Mouse (Mus musculus): ENCODE data around the gene Pcnx. TPM values are rescaled to one million over a fixed set of nuclear protein-coding genes. Genes with fewer than 3 reads are reported as not detected.

The Pcnx gene
- polyA plus RNA-seq, 1 experiment from 2014 or later = 10.3 TPM

DNA sequence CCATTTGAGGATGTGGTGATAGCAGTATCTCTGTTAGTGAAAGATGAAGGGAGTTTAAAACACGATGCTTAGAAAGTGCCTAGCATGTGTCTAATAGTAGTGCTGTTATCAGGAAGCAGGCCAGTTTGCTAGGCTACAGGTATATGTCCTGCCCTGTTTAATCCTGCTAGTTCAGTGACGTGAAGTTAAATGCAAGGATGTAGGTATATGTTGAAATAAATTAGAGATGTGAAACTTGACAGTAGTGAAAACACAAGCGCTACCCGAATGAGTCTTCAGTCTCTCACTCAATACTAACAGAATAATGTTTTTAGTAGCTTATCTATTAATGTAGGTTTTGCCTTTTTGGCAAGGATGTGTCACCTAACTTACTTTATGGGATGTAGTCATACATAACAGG lies 62.0 kb downstream of the Pcnx start:
- Histone ChIP-seq H3K9ac (ENCODE audit: low read length) (no peak overlapping the region), H3K27me3 (ENCODE audit: control insufficient read depth, insufficient read depth, low read length) (no peaks in the 10 kb centered on the region), H3K4me2 (ENCODE audit: low read depth) (no peak overlapping the region), H3K36me3 (ENCODE audit: control insufficient read depth, insufficient read depth, low read length) (0 out of 2 replicates have a peak, but pooled peaks cover 2% of the 10 kb centered on the region), H3K4me3 (ENCODE audit: low read depth, low read length) (no peak overlapping the region), H3K9me3 (ENCODE audit: control insufficient read depth, low read length) (no peaks in the 10 kb centered on the region), H3K27ac (ENCODE audit: low read depth, low read length) (no peak overlapping the region), H3K4me1 (ENCODE audit: control insufficient read depth, insufficient read depth, low read length) (no peaks in the 10 kb centered on the region)
- WGBS = 95% methylated on average over 4 of the region's 4 CpGs
- DNase-seq (ENCODE audit: low spot score) (no peak), ATAC-seq (ENCODE audit: insufficient read depth, low FRiP score, low TSS enrichment) (no peak)

DNA sequence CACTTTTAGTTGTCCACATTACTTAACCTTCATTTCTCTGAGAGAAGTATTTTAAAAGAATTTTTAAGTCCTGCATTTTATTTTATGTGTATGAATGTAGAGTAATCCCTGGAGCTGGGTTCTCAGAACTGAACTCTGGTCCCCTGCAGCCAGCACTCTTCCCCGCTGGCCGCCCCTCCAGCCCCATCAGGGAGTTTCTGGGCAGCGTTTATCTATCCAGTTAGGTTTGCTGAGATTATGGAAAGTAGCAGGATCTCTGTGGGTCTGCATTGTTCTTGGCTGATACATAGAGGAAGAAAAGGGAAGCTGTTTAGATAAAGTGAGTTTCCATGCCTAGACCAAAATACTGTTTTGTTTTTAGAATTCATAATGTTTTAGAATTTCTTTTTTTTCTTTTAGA lies 63.0 kb downstream of the Pcnx start:
- Histone ChIP-seq H3K4me1 (ENCODE audit: control insufficient read depth, insufficient read depth, low read length) (no peaks in the 10 kb centered on the region), H3K4me3 (ENCODE audit: low read depth, low read length) (no peak overlapping the region), H3K36me3 (ENCODE audit: control insufficient read depth, insufficient read depth, low read length) (0 out of 2 replicates have a peak, but pooled peaks cover 2% of the 10 kb centered on the region), H3K27me3 (ENCODE audit: control insufficient read depth, insufficient read depth, low read length) (no peaks in the 10 kb centered on the region), H3K4me2 (ENCODE audit: low read depth) (no peak overlapping the region), H3K9ac (ENCODE audit: low read length) (no peak overlapping the region), H3K27ac (ENCODE audit: low read depth, low read length) (no peak overlapping the region), H3K9me3 (ENCODE audit: control insufficient read depth, low read length) (no peaks in the 10 kb centered on the region)
- no peak for ATAC-seq (ENCODE audit: insufficient read depth, low FRiP score, low TSS enrichment)
- DNase-seq (ENCODE audit: low spot score) = no peak
- 89% methylated on average over 3 of the region's 3 CpGs for WGBS

DNA sequence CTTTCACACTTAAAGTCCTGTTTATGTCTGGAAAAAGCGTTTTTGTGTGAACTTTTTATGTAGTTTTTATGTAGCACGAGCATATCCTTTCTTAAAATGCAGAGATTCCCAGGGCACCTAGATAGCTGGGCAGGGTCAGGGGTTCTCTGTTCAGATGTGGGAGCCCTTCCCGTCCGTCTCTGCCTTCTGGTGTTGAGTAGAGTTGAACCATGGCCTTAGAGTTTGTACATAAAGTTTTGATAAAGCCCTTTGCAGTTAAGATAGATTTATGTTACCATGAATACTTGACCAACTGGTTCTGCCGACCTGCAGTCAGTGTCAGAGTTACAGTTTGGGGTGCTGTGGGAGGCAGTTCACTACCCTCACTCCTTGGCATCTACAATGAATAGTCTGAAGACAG lies 67.3 kb downstream of the Pcnx start:
- ATAC-seq (ENCODE audit: insufficient read depth, low FRiP score, low TSS enrichment) = no peak
- H3K27ac ChIP-seq (ENCODE audit: low read depth, low read length) = no peak overlapping the region
- H3K4me2 ChIP-seq (ENCODE audit: low read depth) = no peak overlapping the region
- H3K4me3 ChIP-seq (ENCODE audit: low read depth, low read length) = no peak overlapping the region
- no peaks in the 10 kb centered on the region for H3K4me1 ChIP-seq (ENCODE audit: control insufficient read depth, insufficient read depth, low read length)
- 88% methylated on average over 5 of the region's 5 CpGs for WGBS
- no peaks in the 10 kb centered on the region for H3K36me3 ChIP-seq (ENCODE audit: control insufficient read depth, insufficient read depth, low read length)
- H3K27me3 ChIP-seq (ENCODE audit: control insufficient read depth, insufficient read depth, low read length) = no peaks in the 10 kb centered on the region
- H3K9ac ChIP-seq (ENCODE audit: low read length) = no peak overlapping the region
- no peaks in the 10 kb centered on the region for H3K9me3 ChIP-seq (ENCODE audit: control insufficient read depth, low read length)
- no peak for DNase-seq (ENCODE audit: low spot score)

DNA sequence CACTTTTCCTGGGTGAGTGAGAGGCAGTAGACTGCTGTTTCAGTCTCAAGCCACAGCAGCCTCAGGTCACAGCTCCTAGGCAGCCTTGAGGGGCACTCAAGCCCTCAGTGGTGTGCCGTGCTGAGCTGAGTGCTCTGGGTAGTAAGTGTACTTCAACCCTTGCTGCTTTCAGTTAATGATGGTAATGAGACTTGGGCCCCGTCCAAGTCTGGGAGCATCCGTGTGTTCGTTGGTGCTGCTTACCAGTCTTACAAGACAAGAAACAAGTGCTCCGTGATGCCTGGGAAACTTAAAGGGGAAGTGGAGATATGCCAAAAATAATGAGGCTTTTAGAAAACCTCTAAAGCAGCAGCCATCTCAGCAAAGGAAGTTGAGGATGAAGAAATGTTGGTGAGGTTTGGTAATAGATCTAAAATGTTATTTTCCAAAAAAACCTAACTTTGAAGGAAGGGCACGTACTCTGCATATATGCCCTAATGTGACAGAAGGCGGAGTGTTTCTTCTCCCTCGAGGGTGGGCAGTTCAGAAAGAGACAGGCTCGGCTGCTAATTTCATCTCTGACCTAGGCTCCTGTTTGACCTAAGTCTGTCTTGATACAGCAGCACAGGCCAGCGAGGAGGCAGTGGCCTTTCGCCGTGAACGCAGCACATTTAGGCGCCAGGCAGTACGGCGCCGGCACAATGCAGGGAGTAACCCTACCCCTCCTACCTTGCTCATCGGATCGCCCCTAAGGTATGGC lies 68.0 kb downstream of the Pcnx start:
- no peak for DNase-seq (ENCODE audit: low spot score)
- H3K4me1 ChIP-seq (ENCODE audit: control insufficient read depth, insufficient read depth, low read length) = no peaks in the 10 kb centered on the region
- no peaks in the 10 kb centered on the region for H3K27me3 ChIP-seq (ENCODE audit: control insufficient read depth, insufficient read depth, low read length)
- H3K4me3 ChIP-seq (ENCODE audit: low read depth, low read length) = no peak overlapping the region
- H3K9ac ChIP-seq (ENCODE audit: low read length) = no peak overlapping the region
- H3K9me3 ChIP-seq (ENCODE audit: control insufficient read depth, low read length) = no peaks in the 10 kb centered on the region
- ATAC-seq (ENCODE audit: insufficient read depth, low FRiP score, low TSS enrichment) = no peak
- 91% methylated on average over 19 of the region's 19 CpGs for WGBS
- H3K4me2 ChIP-seq (ENCODE audit: low read depth) = no peak overlapping the region
- H3K27ac ChIP-seq (ENCODE audit: low read depth, low read length) = no peak overlapping the region
- no peaks in the 10 kb centered on the region for H3K36me3 ChIP-seq (ENCODE audit: control insufficient read depth, insufficient read depth, low read length)

DNA sequence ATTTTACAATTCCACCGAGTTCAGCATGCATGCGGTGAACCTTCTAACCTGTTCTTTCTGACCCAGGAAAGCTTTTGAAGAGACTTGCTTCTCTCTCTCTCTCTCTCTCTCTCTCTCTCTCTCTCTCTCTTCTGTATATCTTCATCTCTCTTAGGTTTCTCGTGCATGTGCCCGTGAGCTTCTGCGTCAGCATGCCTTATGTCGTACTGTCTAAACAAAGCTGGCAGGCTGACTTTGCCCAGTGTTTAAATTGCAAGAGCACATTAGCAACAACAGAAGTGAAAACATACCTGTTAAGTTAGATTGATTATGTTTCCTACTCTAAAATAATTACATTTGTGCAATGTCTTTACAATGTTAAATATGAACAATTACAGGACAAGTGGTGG lies 68.6 kb downstream of the Pcnx start:
- 91% methylated on average over 6 of the region's 6 CpGs for WGBS
- H3K36me3 ChIP-seq (ENCODE audit: control insufficient read depth, insufficient read depth, low read length) = no peaks in the 10 kb centered on the region
- no peaks in the 10 kb centered on the region for H3K27me3 ChIP-seq (ENCODE audit: control insufficient read depth, insufficient read depth, low read length)
- no peaks in the 10 kb centered on the region for H3K4me1 ChIP-seq (ENCODE audit: control insufficient read depth, insufficient read depth, low read length)
- ATAC-seq (ENCODE audit: insufficient read depth, low FRiP score, low TSS enrichment) (no peak), DNase-seq (ENCODE audit: low spot score) (no peak)
- no peak overlapping the region for H3K4me2 ChIP-seq (ENCODE audit: low read depth)
- H3K9me3 ChIP-seq (ENCODE audit: control insufficient read depth, low read length) = no peaks in the 10 kb centered on the region
- H3K27ac ChIP-seq (ENCODE audit: low read depth, low read length) = no peak overlapping the region
- H3K4me3 ChIP-seq (ENCODE audit: low read depth, low read length) = no peak overlapping the region
- no peak overlapping the region for H3K9ac ChIP-seq (ENCODE audit: low read length)

DNA sequence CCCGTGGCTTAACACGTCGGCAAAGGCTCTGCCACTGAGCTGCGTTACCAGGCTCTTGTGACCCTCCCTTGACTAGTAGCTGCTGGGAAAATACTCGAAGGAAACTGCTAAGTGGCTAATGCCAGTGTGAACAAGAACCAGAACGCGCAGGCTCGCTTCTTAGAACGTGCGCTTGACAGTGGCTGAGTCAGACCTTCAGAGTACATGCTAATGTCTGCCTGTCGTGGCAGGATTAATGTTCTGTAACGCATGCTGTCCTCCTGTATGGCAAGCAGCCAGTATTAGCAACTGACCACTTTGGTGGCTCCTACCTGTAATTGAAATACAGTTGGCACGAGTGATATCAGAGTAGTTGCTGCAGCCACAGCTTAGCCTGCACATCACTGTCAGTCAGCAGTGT lies 72.2 kb downstream of the Pcnx start:
- H3K36me3 ChIP-seq (ENCODE audit: control insufficient read depth, insufficient read depth, low read length) = no peaks in the 10 kb centered on the region
- DNase-seq (ENCODE audit: low spot score) (no peak), ATAC-seq (ENCODE audit: insufficient read depth, low FRiP score, low TSS enrichment) (no peak)
- no peaks in the 10 kb centered on the region for H3K27me3 ChIP-seq (ENCODE audit: control insufficient read depth, insufficient read depth, low read length)
- no peak overlapping the region for H3K9ac ChIP-seq (ENCODE audit: low read length)
- H3K27ac ChIP-seq (ENCODE audit: low read depth, low read length) = no peak overlapping the region
- no peak overlapping the region for H3K4me3 ChIP-seq (ENCODE audit: low read depth, low read length)
- H3K4me2 ChIP-seq (ENCODE audit: low read depth) = no peak overlapping the region
- WGBS = 83% methylated on average over 13 of the region's 13 CpGs
- no peaks in the 10 kb centered on the region for H3K4me1 ChIP-seq (ENCODE audit: control insufficient read depth, insufficient read depth, low read length)
- H3K9me3 ChIP-seq (ENCODE audit: control insufficient read depth, low read length) = no peaks in the 10 kb centered on the region

DNA sequence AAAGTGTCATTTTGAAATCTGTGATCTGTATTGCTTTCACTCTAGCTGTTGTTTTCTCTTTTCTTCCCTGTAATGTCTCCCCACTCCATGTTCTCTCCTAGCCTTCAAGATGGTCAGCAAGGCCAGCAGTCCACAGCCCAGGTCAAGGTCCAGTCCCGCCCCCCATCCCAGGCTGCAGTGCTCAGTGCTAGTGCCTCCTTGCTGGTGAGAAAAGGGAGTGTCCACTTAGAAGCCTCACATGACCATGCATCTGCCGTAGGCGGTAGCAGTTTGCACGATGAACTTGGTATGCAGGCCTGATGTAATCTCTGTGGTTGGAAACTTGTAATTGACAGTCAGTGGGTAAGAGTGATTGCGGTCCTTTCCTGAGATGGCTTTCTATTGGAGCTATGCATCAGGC lies 73.6 kb downstream of the Pcnx start:
- Histone ChIP-seq H3K27me3 (ENCODE audit: control insufficient read depth, insufficient read depth, low read length) (no peaks in the 10 kb centered on the region), H3K4me1 (ENCODE audit: control insufficient read depth, insufficient read depth, low read length) (no peaks in the 10 kb centered on the region), H3K27ac (ENCODE audit: low read depth, low read length) (no peak overlapping the region), H3K9ac (ENCODE audit: low read length) (no peak overlapping the region), H3K9me3 (ENCODE audit: control insufficient read depth, low read length) (no peaks in the 10 kb centered on the region), H3K4me2 (ENCODE audit: low read depth) (no peak overlapping the region), H3K4me3 (ENCODE audit: low read depth, low read length) (no peak overlapping the region), H3K36me3 (ENCODE audit: control insufficient read depth, insufficient read depth, low read length) (no peaks in the 10 kb centered on the region)
- DNase-seq (ENCODE audit: low spot score) = no peak
- ATAC-seq (ENCODE audit: insufficient read depth, low FRiP score, low TSS enrichment) = no peak
- 93% methylated on average over 5 of the region's 5 CpGs for WGBS

DNA sequence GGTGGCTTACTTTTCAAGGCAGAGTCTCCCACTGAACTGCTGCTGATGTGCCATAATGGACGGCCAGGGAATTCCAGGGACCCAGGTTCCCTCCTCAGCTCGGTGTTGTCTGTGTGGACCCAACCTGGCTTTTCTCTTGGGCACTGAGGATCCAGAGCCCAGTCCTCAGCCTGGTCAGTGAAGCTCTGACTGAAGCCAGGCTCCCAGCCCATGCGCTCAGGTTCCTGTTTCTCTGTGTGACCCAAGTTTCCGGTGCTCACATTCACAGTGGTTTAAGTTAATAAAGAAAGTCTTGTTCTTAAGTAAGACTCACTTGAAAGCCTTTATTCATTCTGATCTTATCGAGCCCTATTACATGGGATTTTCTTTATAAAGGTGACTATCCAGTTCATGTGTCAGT lies 74.7 kb downstream of the Pcnx start:
- Histone ChIP-seq H3K4me3 (ENCODE audit: low read depth, low read length) (no peak overlapping the region), H3K27ac (ENCODE audit: low read depth, low read length) (no peak overlapping the region), H3K9me3 (ENCODE audit: control insufficient read depth, low read length) (no peaks in the 10 kb centered on the region), H3K36me3 (ENCODE audit: control insufficient read depth, insufficient read depth, low read length) (no peaks in the 10 kb centered on the region), H3K27me3 (ENCODE audit: control insufficient read depth, insufficient read depth, low read length) (no peaks in the 10 kb centered on the region), H3K9ac (ENCODE audit: low read length) (no peak overlapping the region), H3K4me2 (ENCODE audit: low read depth) (no peak overlapping the region), H3K4me1 (ENCODE audit: control insufficient read depth, insufficient read depth, low read length) (no peaks in the 10 kb centered on the region)
- no peak for ATAC-seq (ENCODE audit: insufficient read depth, low FRiP score, low TSS enrichment)
- DNase-seq (ENCODE audit: low spot score) = no peak
- WGBS = 88% methylated on average over 5 of the region's 5 CpGs

DNA sequence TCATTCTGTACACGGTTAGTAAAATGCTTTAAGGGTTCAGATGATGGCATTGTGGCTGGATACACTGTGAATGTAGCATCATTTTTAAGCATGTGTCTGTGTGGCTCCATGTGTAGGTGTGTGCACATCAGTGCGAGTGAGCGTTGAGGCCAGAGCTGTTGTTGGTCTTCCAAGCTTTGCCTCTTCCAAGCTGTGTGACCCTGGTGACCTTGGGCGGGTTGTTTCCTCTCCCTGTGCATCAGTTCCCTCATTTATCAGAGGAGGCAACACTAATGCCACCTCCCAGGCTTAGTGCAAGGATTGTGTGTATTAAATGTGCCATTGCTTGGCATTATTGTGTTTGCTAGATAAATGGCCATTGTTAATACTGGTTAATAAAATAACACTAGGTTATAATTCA lies 76.2 kb downstream of the Pcnx start:
- no peak overlapping the region for H3K9ac ChIP-seq (ENCODE audit: low read length)
- 0 out of 2 replicates have a peak, but pooled peaks cover 2% of the 10 kb centered on the region for H3K36me3 ChIP-seq (ENCODE audit: control insufficient read depth, insufficient read depth, low read length)
- WGBS = 61% methylated on average over 4 of the region's 4 CpGs
- DNase-seq (ENCODE audit: low spot score) = peak; percentile 46
- H3K4me3 ChIP-seq (ENCODE audit: low read depth, low read length) = no peak overlapping the region
- no peaks in the 10 kb centered on the region for H3K9me3 ChIP-seq (ENCODE audit: control insufficient read depth, low read length)
- H3K4me1 ChIP-seq (ENCODE audit: control insufficient read depth, insufficient read depth, low read length) = no peaks in the 10 kb centered on the region
- no peak overlapping the region for H3K4me2 ChIP-seq (ENCODE audit: low read depth)
- ATAC-seq (ENCODE audit: insufficient read depth, low FRiP score, low TSS enrichment) = no peak
- H3K27ac ChIP-seq (ENCODE audit: low read depth, low read length) = no peak overlapping the region
- H3K27me3 ChIP-seq (ENCODE audit: control insufficient read depth, insufficient read depth, low read length) = no peaks in the 10 kb centered on the region

Measured in neural tube, embryonic 11.5 days (tissue).